Mouse (Mus musculus) 3T3-L1 (cell line): ENCODE measurements at regions not wholly inside any gene's neighbourhood (a gene's known extent, or its start where the extent isn't known, plus 50 kb on each side); places are given as distances from the start of the nearest gene placed in this dataset.
A peak's percentile ranks its signal among the peaks of the same experiment; 100 is the strongest.

Source experiments
- DNase-seq: peaks from one replicate; pipeline ENCODE4 v3.0.0-alpha.2; 2015; ENCODE audit warnings: low read depth, low spot score

GRCm38 (mm10) chr10:56587205-56587604 lies 210.1 kb downstream of the Gja1 start:
- DNase-seq = no peak

GRCm38 (mm10) chr10:56597382-56597781 lies 220.3 kb downstream of the Gja1 start:
- peak; percentile 10 for DNase-seq

- peak; percentile 77 for DNase-seq
Measured at GRCm38 (mm10) chr10:56598191-56598590, 221.1 kb downstream of the Gja1 start.

GRCm38 (mm10) chr10:56599923-56600322 lies 222.8 kb downstream of the Gja1 start:
- DNase-seq = no peak

- DNase-seq = peak; percentile 55
Measured at GRCm38 (mm10) chr10:56611564-56612288, 234.6 kb downstream of the Gja1 start.

- no peak for DNase-seq
Measured at GRCm38 (mm10) chr10:56642656-56643055, 265.5 kb downstream of the Gja1 start.

GRCm38 (mm10) chr10:56643376-56644135 lies 266.4 kb downstream of the Gja1 start:
- no peak for DNase-seq

- peak; percentile 40 for DNase-seq
Measured at GRCm38 (mm10) chr10:56660501-56660900, 283.4 kb downstream of the Gja1 start.

- no peak for DNase-seq
Measured at GRCm38 (mm10) chr10:56673919-56674318, 296.8 kb downstream of the Gja1 start.

- no peak for DNase-seq
Measured at GRCm38 (mm10) chr10:56682901-56683300, 305.8 kb downstream of the Gja1 start.

- DNase-seq = peak; percentile 25
Measured at GRCm38 (mm10) chr10:56685655-56686250, 308.6 kb downstream of the Gja1 start.

GRCm38 (mm10) chr10:56691467-56691866 lies 314.3 kb downstream of the Gja1 start:
- no peak for DNase-seq

GRCm38 (mm10) chr10:56695100-56695499 lies 318.0 kb downstream of the Gja1 start:
- no peak for DNase-seq

- no peak for DNase-seq
Measured at GRCm38 (mm10) chr10:56700126-56700525, 323.0 kb downstream of the Gja1 start.

GRCm38 (mm10) chr10:56708411-56708810 lies 331.3 kb downstream of the Gja1 start:
- DNase-seq = no peak

GRCm38 (mm10) chr10:56708886-56709285 lies 331.8 kb downstream of the Gja1 start:
- DNase-seq = no peak

- no peak for DNase-seq
Measured at GRCm38 (mm10) chr10:56712611-56713105, 335.5 kb downstream of the Gja1 start.

GRCm38 (mm10) chr10:56737073-56737472 lies 359.9 kb downstream of the Gja1 start:
- DNase-seq = no peak

- DNase-seq = no peak
Measured at GRCm38 (mm10) chr10:56739621-56740020, 362.5 kb downstream of the Gja1 start.

GRCm38 (mm10) chr10:56752134-56752533 lies 375.0 kb downstream of the Gja1 start:
- DNase-seq = no peak

- no peak for DNase-seq
Measured at GRCm38 (mm10) chr10:56753576-56753975, 376.4 kb downstream of the Gja1 start.

GRCm38 (mm10) chr10:56754546-56755175 lies 377.5 kb downstream of the Gja1 start:
- DNase-seq = no peak
